Mouse (Mus musculus) thymus, adult 2 months (tissue): ENCODE measurements around the gene Slc16a8.

Experiments used
- CTCF ChIP-seq: fragments of 200-500 bp; IDR thresholded peaks from 2 replicates; pipeline ENCODE4 v1.5.1; 2012; ENCODE audit warnings: mild to moderate bottlenecking, control low read depth, low read length, moderate library complexity, borderline replicate concordance; ENCODE audit not compliant: control insufficient read depth, poor library complexity, insufficient read depth; ENCODE audit errors: extremely low read depth
- POLR2A ChIP-seq: fragments of 200-500 bp; IDR thresholded peaks from 2 replicates; pipeline ENCODE4 v1.6.1; 2012; ENCODE audit warnings: mild to moderate bottlenecking, low read length, control low read depth, moderate library complexity; ENCODE audit not compliant: control insufficient read depth, poor library complexity, insufficient read depth; ENCODE audit errors: extremely low read depth

DNA sequence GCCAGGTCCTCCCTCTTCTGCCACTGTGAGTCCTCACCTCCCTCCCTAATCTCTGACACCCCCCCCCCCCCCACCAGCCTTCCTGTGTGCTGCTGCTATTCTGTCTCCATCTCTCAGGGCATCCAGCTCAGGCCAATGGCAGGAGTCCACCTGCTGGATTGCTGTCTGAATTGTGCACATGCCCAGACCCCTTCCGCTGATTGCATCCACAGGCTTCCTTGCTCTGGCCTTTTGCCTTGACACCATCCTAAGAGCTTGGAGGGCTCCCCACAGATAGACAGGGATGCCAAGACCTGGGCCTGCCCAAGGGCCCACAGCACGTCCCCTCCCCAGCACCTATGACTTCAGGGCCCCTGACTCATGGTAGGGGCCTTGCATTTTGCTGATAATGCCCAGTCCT is 44.2 kb downstream of the Slc16a8 start:
- no peak for TF ChIP-seq CTCF
- TF ChIP-seq POLR2A: no peak
